Mouse (Mus musculus): ENCODE results near the gene Gm18596.
"Not testable (repeated sequence)": the region's sequence is repeated elsewhere in the genome, so short reads cannot be mapped to it uniquely, and the experiment has no call there.

Gene Gm18596

GRCm38 (mm10) chr10:77741924-77742688 is at the start of gene Gm18596:
TSS of gene Gm18596 (minus strand) at chr10:77742638.
- DNase-seq (ENCODE audit: low read depth, low spot score) = not testable (repeated sequence)

- DNase-seq (ENCODE audit: low read depth, low spot score) = no peak
Measured at GRCm38 (mm10) chr10:77788621-77789020, 46.2 kb upstream of the Gm18596 start.

- DNase-seq (ENCODE audit: low read depth, low spot score) = not testable (repeated sequence)
Measured at GRCm38 (mm10) chr10:77787876-77788275, 45.4 kb upstream of the Gm18596 start, which contains the start of gene Gm7137. TSS of gene Gm7137 (minus strand) at chr10:77788200.

GRCm38 (mm10) chr10:77783396-77783795 is 41.0 kb upstream of the Gm18596 start:
- not testable (repeated sequence) for DNase-seq (ENCODE audit: low read depth, low spot score)

GRCm38 (mm10) chr10:77782442-77782841 is 40.0 kb upstream of the Gm18596 start, which contains the start of gene Gm3250:
TSS of gene Gm3250 (minus strand) at chr10:77782542.
- not testable (repeated sequence) for DNase-seq (ENCODE audit: low read depth, low spot score)

- DNase-seq (ENCODE audit: low read depth, low spot score) = not testable (repeated sequence)
Measured at GRCm38 (mm10) chr10:77776844-77777243, 34.4 kb upstream of the Gm18596 start, which contains the start of gene Gm7138. TSS of gene Gm7138 (minus strand) at chr10:77776944.

- DNase-seq (ENCODE audit: low read depth, low spot score) = not testable (repeated sequence)
Measured at GRCm38 (mm10) chr10:77772142-77772541, 29.7 kb upstream of the Gm18596 start.

- DNase-seq (ENCODE audit: low read depth, low spot score) = not testable (repeated sequence)
Measured at GRCm38 (mm10) chr10:77771225-77771624, 28.8 kb upstream of the Gm18596 start, which contains the start of gene Gm3238. TSS of gene Gm3238 (minus strand) at chr10:77771325.

- no peak for DNase-seq (ENCODE audit: low read depth, low spot score)
Measured at GRCm38 (mm10) chr10:77769727-77770126, 27.3 kb upstream of the Gm18596 start.

GRCm38 (mm10) chr10:77759582-77759981 is 17.1 kb upstream of the Gm18596 start, which contains the start of gene Gm3233:
TSS of gene Gm3233 (minus strand) at chr10:77759682.
- not testable (repeated sequence) for DNase-seq (ENCODE audit: low read depth, low spot score)

GRCm38 (mm10) chr10:77753448-77753847 is 11.0 kb upstream of the Gm18596 start:
- no peak for DNase-seq (ENCODE audit: low read depth, low spot score)

GRCm38 (mm10) chr10:77752312-77752711 is 9.9 kb upstream of the Gm18596 start:
- DNase-seq (ENCODE audit: low read depth, low spot score) = not testable (repeated sequence)

- not testable (repeated sequence) for DNase-seq (ENCODE audit: low read depth, low spot score)
Measured at GRCm38 (mm10) chr10:77751254-77751653, 8.8 kb upstream of the Gm18596 start, which contains the start of gene Gm9736. TSS of gene Gm9736 (minus strand) at chr10:77751354.

- DNase-seq (ENCODE audit: low read depth, low spot score) = not testable (repeated sequence)
Measured at GRCm38 (mm10) chr10:77750686-77751085, 8.2 kb upstream of the Gm18596 start.

- no peak for DNase-seq (ENCODE audit: low read depth, low spot score)
Measured at GRCm38 (mm10) chr10:77738929-77739328, 3.5 kb downstream of the Gm18596 start.

- DNase-seq (ENCODE audit: low read depth, low spot score) = no peak
Measured at GRCm38 (mm10) chr10:77735928-77736327, 6.5 kb downstream of the Gm18596 start.

GRCm38 (mm10) chr10:77729241-77729640 is 13.2 kb downstream of the Gm18596 start:
- DNase-seq (ENCODE audit: low read depth, low spot score) = no peak

- DNase-seq (ENCODE audit: low read depth, low spot score) = no peak
Measured at GRCm38 (mm10) chr10:77728280-77728679, 14.2 kb downstream of the Gm18596 start.

- no peak for DNase-seq (ENCODE audit: low read depth, low spot score)
Measured at GRCm38 (mm10) chr10:77726186-77726585, 16.3 kb downstream of the Gm18596 start, which contains the start of gene Gm10100. TSS of gene Gm10100 (plus strand) at chr10:77726486.

GRCm38 (mm10) chr10:77724855-77725254 is 17.6 kb downstream of the Gm18596 start:
- DNase-seq (ENCODE audit: low read depth, low spot score) = no peak

GRCm38 (mm10) chr10:77720299-77720698 is 22.1 kb downstream of the Gm18596 start, which contains the start of gene Krtap12-1:
TSS of gene Krtap12-1 (plus strand) at chr10:77720599.
- not testable (repeated sequence) for DNase-seq (ENCODE audit: low read depth, low spot score)

GRCm38 (mm10) chr10:77715507-77715906 is 26.9 kb downstream of the Gm18596 start, which contains the start of gene Gm10142:
TSS of gene Gm10142 (plus strand) at chr10:77715807.
- DNase-seq (ENCODE audit: low read depth, low spot score) = no peak

Measured in embryo, embryonic 11.5 days (tissue).